Mouse (Mus musculus) forebrain, embryonic 16.5 days (tissue): Measurements from ENCODE around the gene Lingo4. TPM values are rescaled to one million over a fixed set of nuclear protein-coding genes. Genes with fewer than 3 reads are reported as not detected.

ENCODE experiments used
- ATAC-seq: fragments of 200-750 bp; cut with Nextera tagmentation; 2 replicates; pipeline ENCODE4 v1.8.0; 2017; ENCODE audit warnings: mild to moderate bottlenecking, moderate library complexity
- H3K27ac ChIP-seq: fragments of 300-500 bp; sonication (generic); 2 replicates; pipeline ENCODE4 v1.5.1; 2014; ENCODE audit warnings: low read length, control low read depth
- H3K27me3 ChIP-seq: fragments of 300-500 bp; sonication (generic); replicated peaks from 2 replicates; pipeline ENCODE4 v1.6.1; 2014; ENCODE audit warnings: low read length; ENCODE audit not compliant: control insufficient read depth, insufficient read depth
- H3K36me3 ChIP-seq: fragments of 300-500 bp; sonication (generic); 2 replicates; pipeline ENCODE4 v1.6.1; 2014; ENCODE audit not compliant: control insufficient read depth, insufficient read depth
- H3K4me1 ChIP-seq: fragments of 300-500 bp; sonication (generic); replicated peaks from 2 replicates; pipeline ENCODE4 v1.6.1; 2014; ENCODE audit warnings: low read length; ENCODE audit not compliant: control insufficient read depth, insufficient read depth
- H3K4me2 ChIP-seq: fragments of 300-500 bp; sonication (generic); 2 replicates; pipeline ENCODE4 v1.6.1; 2014; ENCODE audit warnings: mild to moderate bottlenecking, low read length, control low read depth
- H3K4me3 ChIP-seq: fragments of 300-500 bp; sonication (generic); replicated peaks from 2 replicates; pipeline ENCODE4 v1.5.1; 2014; ENCODE audit warnings: mild to moderate bottlenecking, low read length, control low read depth
- H3K9ac ChIP-seq: fragments of 300-500 bp; sonication (generic); replicated peaks from 2 replicates; pipeline ENCODE4 v1.6.1; 2014; ENCODE audit warnings: low read depth, low read length, control low read depth
- H3K9me3 ChIP-seq: fragments of 300-500 bp; sonication (generic); 2 replicates; pipeline ENCODE4 v1.6.1; 2016; ENCODE audit warnings: low read length; ENCODE audit not compliant: control insufficient read depth
- WGBS: fragments of 180-500 bp; shearing (Covaris S2); extraction: QIAGEN DNeasy Blood & Tissue Kit; methylation state at CpG from one replicate; pipeline ENCODE4 v1.1.7; 2014; 5-methylcytosine and 5-hydroxymethylcytosine counted together
- polyA plus RNA-seq: library from polyadenylated mRNA; unstranded; fragments of >200 nt; fragmentation: Nextera tagmentation; extraction: Ambion mirVana; gene quantifications from 2 replicates; pipeline ENCODE4 v1.2.1, GENCODE M21; 2015

The Lingo4 gene
- polyA plus RNA-seq, 1 experiment from 2014 or later: 1.1 TPM

DNA sequence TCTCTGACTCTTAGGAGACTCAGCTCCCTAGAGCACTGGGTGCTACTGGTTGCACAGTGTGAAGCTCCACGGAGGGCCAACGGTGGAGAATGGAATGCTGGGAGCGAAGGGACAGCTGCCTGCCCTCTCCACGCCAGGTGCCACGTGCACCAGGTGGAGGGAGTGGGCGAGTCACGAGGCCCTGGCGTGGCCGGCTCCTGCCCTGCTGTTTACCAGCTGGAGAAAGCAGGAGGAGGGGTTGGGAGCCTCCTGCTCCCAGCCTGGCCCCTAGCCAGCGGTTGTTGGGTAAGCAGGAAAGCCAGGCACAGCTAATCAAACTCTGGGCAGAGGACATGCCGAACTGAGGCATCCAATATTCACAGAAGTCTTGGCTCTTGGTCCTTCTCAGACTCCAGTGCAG is 26.7 kb upstream of the Lingo4 start:
- peak; percentile 35 for ATAC-seq
- H3K27ac ChIP-seq: no peak overlapping the region
- WGBS: 5% methylated on average over 11 of the region's 11 CpGs
- no peaks in the 10 kb centered on the region for H3K9me3 ChIP-seq
- no peaks in the 10 kb centered on the region for H3K27me3 ChIP-seq
- H3K4me1 ChIP-seq: peaks cover 19% of the 10 kb centered on the region
- 0 out of 2 replicates have a peak overlapping the region, but pooled peaks have one; percentile 5 for H3K9ac ChIP-seq
- no peak overlapping the region; the same call in 1 of the 2 replicates for H3K4me3 ChIP-seq
- peak overlapping the region; percentile 42 for H3K4me2 ChIP-seq
- H3K36me3 ChIP-seq: no peaks in the 10 kb centered on the region

DNA sequence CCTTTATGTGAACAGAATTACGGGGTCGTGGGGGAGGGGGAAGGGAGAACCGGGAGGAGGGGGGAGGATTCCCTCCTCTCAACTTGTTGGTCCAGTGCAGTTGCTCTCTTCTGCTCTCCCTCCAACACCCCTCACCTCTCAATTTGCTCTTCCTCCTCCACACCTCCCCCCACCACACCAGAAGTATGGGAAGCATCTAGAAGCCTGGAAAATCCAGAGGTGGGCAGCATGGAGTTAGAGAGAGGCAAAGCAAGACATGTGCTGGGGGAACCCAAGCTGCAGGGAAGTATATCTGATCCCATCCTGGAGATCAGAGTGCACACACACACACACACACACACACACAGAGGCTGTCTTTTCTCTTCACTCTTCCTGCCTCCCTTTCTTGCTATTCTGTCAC is 26.3 kb upstream of the Lingo4 start:
- no peaks in the 10 kb centered on the region for H3K36me3 ChIP-seq
- WGBS: 0% methylated on average over 3 of the region's 3 CpGs
- peaks cover 19% of the 10 kb centered on the region for H3K4me1 ChIP-seq
- H3K27me3 ChIP-seq: no peaks in the 10 kb centered on the region
- ATAC-seq: no peak
- no peak overlapping the region for H3K9ac ChIP-seq
- H3K4me3 ChIP-seq: no peak overlapping the region
- H3K4me2 ChIP-seq: peak overlapping the region; percentile 42
- H3K9me3 ChIP-seq: no peaks in the 10 kb centered on the region
- no peak overlapping the region for H3K27ac ChIP-seq

DNA sequence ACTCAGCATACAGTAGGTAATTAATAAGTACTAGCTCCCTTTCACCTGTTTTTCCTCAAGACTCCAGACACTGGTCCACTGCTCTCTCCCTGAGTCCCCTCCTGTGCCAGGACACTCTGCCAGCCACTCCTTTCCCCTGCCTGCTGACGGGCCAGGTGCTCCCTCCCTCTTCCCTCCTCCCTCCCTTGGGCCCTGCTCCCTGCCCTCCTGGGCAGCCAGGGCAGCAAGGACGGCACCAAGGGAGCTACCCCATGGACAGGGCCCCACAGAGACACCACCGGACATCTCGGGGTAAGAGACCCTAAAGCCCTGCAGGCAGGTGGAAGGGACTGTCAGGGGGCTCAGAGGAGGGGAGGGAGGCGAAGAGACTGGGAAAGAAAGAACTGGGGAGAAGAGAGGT is 25.7 kb upstream of the Lingo4 start, which contains the start of gene Rorc:
Gene Rorc, plus strand, starts transcription at position 154 of the 400 bp plus-strand sequence.
- H3K4me2 ChIP-seq: peak within 1 kb of the TSS; percentile 42
- 18% methylated on average over 5 of the region's 5 CpGs for WGBS
- ATAC-seq: 0 out of 2 replicates have a peak, but pooled peaks have one; percentile 8
- H3K9me3 ChIP-seq: no peaks in the 10 kb centered on the region
- no peaks in the 10 kb centered on the region for H3K36me3 ChIP-seq
- 0 out of 2 replicates have a peak within 1 kb of the TSS, but pooled peaks have one; percentile 35 for H3K9ac ChIP-seq
- H3K27ac ChIP-seq: no peak within 1 kb of the TSS
- H3K4me1 ChIP-seq: peaks cover 19% of the 10 kb centered on the region
- H3K27me3 ChIP-seq: no peaks in the 10 kb centered on the region
- no peak within 1 kb of the TSS; the same call in 1 of the 2 replicates for H3K4me3 ChIP-seq

DNA sequence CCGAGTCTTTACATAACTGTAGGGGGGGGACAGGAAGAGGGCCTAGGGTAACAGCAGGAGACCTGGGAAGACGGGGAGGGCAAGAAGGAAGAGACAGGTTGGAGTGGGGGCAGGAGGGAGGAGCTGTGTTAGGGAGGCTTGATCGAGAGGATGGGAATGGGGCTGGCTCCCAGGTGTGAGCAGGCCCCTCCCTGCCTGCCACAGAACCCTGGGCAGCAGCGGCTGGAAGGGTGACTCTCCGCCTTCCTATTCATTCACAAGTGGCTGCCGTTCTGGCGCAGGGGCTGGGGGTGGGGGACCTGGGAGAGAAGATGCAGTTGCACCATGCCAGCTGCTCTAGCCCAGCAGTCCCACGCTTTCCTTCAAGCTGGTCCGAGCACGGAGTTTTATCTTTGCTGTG is 25.2 kb upstream of the Lingo4 start:
- no peak overlapping the region for H3K4me3 ChIP-seq
- H3K4me2 ChIP-seq: peak overlapping the region; percentile 12
- WGBS: 1% methylated on average over 10 of the region's 10 CpGs
- ATAC-seq: peak; percentile 34
- H3K36me3 ChIP-seq: no peaks in the 10 kb centered on the region
- peaks cover 19% of the 10 kb centered on the region for H3K4me1 ChIP-seq
- H3K9me3 ChIP-seq: no peaks in the 10 kb centered on the region
- H3K27me3 ChIP-seq: no peaks in the 10 kb centered on the region
- H3K27ac ChIP-seq: no peak overlapping the region
- H3K9ac ChIP-seq: 0 out of 2 replicates have a peak overlapping the region, but pooled peaks have one; percentile 35

DNA sequence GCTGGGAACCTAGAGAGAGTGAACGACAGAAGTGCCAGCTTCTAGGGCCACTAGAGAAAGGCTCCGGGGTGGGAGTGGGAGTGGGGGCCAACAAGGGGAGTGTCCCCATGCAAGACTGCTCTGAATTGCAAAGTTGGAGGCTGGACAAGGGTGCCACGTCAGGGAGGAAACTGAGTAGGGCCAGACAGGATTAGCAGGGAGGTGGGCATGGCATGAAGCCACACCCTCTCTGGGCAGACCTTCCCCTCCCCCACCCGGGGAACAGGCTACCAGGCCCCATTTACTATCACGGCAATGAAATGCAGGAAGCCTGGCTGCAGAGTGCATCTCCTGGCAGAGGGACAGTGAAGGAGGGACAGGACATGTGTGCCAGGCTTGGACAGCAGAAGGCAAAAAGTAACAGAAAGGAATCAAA is 24.7 kb upstream of the Lingo4 start:
- Histone ChIP-seq H3K9ac (no peak overlapping the region), H3K9me3 (no peaks in the 10 kb centered on the region), H3K4me2 (peak overlapping the region; percentile 12), H3K27me3 (no peaks in the 10 kb centered on the region), H3K4me3 (no peak overlapping the region), H3K27ac (no peak overlapping the region), H3K36me3 (no peaks in the 10 kb centered on the region), H3K4me1 (peaks cover 19% of the 10 kb centered on the region)
- peak; percentile 37 for ATAC-seq
- 0% methylated on average over 5 of the region's 5 CpGs for WGBS

DNA sequence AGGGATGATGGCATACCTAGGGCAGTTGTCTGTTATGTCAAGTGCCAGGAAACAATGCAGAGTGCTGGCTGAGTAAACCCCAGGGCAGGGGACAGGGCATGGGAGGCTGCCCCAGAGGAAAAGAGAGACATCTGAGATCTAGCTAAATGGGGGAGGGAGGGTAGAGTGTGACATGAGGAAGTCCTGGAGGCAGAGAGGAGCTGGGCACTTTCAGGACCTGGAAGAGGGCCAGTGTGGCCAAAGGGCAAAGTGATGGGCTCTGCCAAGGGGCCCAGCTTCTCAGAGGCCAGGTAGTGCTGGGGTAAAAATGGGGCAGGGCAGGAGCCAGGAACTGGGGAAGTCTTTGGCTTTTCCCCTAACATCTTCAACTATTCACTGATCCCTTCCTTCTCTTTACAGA is 23.7 kb upstream of the Lingo4 start:
- Histone ChIP-seq H3K9ac (no peak overlapping the region), H3K27me3 (no peaks in the 10 kb centered on the region), H3K4me3 (no peak overlapping the region), H3K36me3 (no peaks in the 10 kb centered on the region), H3K4me2 (no peak overlapping the region), H3K27ac (no peak overlapping the region), H3K4me1 (peaks cover 19% of the 10 kb centered on the region), H3K9me3 (no peaks in the 10 kb centered on the region)
- ATAC-seq: no peak

DNA sequence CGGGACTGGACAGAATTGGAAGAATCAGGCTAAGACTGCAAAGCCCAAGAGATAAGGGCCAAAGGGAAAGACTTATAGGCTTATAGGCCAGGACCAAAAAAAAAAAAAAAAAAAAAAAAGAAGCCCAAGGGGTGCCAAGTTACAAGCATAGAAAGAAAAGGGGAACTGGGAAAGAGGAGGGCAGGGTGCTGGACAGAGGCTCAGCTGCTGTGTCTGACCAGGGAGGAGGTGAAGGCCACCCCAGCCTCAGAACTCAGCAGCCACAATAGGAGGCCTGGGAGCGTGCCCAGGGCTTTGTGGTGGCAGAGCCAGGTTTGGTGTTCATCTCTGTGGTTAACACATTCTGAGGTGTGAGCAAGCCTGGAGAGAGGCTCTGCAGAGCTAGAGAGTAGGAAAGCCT is 23.2 kb upstream of the Lingo4 start:
- no peak overlapping the region for H3K4me2 ChIP-seq
- no peak for ATAC-seq
- no peak overlapping the region for H3K4me3 ChIP-seq
- H3K9me3 ChIP-seq: no peaks in the 10 kb centered on the region
- no peak overlapping the region for H3K9ac ChIP-seq
- H3K36me3 ChIP-seq: no peaks in the 10 kb centered on the region
- H3K4me1 ChIP-seq: peaks cover 19% of the 10 kb centered on the region
- 88% methylated on average over 2 of the region's 2 CpGs for WGBS
- H3K27me3 ChIP-seq: no peaks in the 10 kb centered on the region
- H3K27ac ChIP-seq: no peak overlapping the region

DNA sequence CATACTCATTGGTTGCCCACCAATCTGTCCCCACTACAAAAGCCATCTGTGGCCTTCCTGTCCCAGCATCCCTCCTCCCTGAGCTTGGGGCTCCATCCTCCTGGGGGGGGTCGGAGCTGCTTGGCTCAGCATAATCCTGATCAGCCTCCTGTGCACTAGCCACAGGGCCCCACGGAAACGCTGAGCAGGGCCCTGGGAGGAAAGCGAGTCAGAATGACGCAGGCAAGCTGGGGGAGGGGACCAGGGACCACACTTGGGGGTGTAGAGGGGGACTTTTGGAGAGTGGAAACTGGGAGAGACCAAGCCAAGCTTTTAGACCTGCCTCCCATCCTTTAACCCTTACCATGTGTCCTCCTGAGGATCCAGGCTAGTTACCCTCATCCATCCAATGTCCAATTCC is 22.5 kb upstream of the Lingo4 start:
- Histone ChIP-seq H3K4me1 (peaks cover 19% of the 10 kb centered on the region), H3K9ac (no peak overlapping the region), H3K4me2 (no peak overlapping the region), H3K9me3 (no peaks in the 10 kb centered on the region), H3K4me3 (no peak overlapping the region), H3K36me3 (no peaks in the 10 kb centered on the region), H3K27me3 (no peaks in the 10 kb centered on the region), H3K27ac (no peak overlapping the region)
- 59% methylated on average over 5 of the region's 5 CpGs for WGBS
- ATAC-seq: no peak

DNA sequence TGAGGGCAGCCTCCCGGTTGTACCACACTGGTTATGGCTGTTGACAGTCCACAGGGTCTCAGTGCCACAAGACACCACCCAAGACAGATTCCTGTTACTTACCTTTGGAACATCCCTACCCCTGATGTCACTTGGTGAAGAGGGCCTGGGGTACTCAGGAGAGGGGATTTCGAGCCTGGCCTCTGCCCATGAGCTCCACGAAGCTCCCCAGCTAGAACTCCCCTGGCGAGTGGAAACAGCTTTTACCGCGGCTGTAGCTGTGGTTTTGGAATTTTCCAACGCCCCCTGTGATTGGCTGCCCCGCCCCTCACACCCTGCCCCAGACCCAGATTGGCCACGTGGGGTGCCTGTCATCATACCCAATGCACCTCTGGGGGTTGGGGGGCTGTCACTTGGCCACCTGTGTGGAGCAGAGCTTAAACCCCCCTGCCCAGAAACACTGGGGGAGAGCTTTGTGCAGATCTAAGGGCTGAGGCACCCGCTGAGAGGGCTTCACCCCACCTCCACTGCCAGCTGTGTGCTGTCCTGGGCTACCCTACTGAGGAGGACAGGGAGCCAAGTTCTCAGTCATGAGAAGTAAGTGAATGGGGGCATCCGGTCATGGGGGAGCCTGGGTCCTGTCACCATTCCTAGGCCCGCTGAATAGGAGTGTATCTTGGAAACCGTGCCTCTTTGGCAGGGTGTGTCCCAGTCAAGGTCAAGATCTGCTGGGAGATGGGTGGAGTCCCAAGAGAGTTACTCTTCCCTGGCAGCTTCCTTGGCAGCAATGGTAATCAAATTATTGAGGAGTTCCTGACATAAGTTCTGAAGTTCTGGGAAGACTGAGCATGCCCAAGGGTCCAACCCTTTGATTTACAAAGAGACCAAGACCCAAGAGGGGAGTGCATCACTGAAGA is 21.0 kb upstream of the Lingo4 start:
- no peak overlapping the region for H3K27ac ChIP-seq
- peaks cover 13% of the 10 kb centered on the region for H3K4me1 ChIP-seq
- WGBS: 28% methylated on average over 13 of the region's 13 CpGs
- H3K36me3 ChIP-seq: no peaks in the 10 kb centered on the region
- H3K27me3 ChIP-seq: no peaks in the 10 kb centered on the region
- no peak overlapping the region for H3K4me2 ChIP-seq
- no peaks in the 10 kb centered on the region for H3K9me3 ChIP-seq
- no peak for ATAC-seq
- H3K4me3 ChIP-seq: no peak overlapping the region
- H3K9ac ChIP-seq: no peak overlapping the region
